Mouse (Mus musculus) stomach, embryonic 14.5 days (tissue): ENCODE results near the gene Rps3. TPM values are rescaled to one million over a fixed set of nuclear protein-coding genes. Genes with fewer than 3 reads are reported as not detected.

Experiments
- ATAC-seq: fragments of 200-750 bp; cut with Nextera tagmentation; 2 replicates; pipeline ENCODE4 v1.8.0; 2017; ENCODE audit warnings: low read depth, moderate TSS enrichment; ENCODE audit not compliant: insufficient number of reproducible peaks, insufficient read depth, low FRiP score
- H3K27ac ChIP-seq: fragments of 300-500 bp; sonication (generic); 2 replicates; pipeline ENCODE4 v1.5.1; 2014; ENCODE audit warnings: mild to moderate bottlenecking, low read length, moderate library complexity, mixed read lengths
- H3K27me3 ChIP-seq: fragments of 300-500 bp; sonication (generic); 2 replicates; pipeline ENCODE4 v1.6.1; 2014; ENCODE audit warnings: low read length, control low read depth, mixed read lengths; ENCODE audit not compliant: control insufficient read depth, insufficient read depth
- H3K36me3 ChIP-seq: fragments of 300-500 bp; sonication (generic); 2 replicates; pipeline ENCODE4 v1.6.1; 2014; ENCODE audit warnings: mild to moderate bottlenecking, control low read depth, low read length, moderate library complexity, mixed read lengths; ENCODE audit not compliant: control insufficient read depth, insufficient read depth
- H3K4me1 ChIP-seq: fragments of 300-500 bp; sonication (generic); 2 replicates; pipeline ENCODE4 v1.6.1; 2014; ENCODE audit warnings: low read length, control low read depth, mixed read lengths; ENCODE audit not compliant: control insufficient read depth, insufficient read depth
- H3K4me2 ChIP-seq: fragments of 300-500 bp; sonication (generic); replicated peaks from 2 replicates; pipeline ENCODE4 v1.6.1; 2014; ENCODE audit warnings: low read depth, low read length, control low read depth
- H3K4me3 ChIP-seq: fragments of 300-500 bp; sonication (generic); 2 replicates; pipeline ENCODE4 v1.5.1; 2014; ENCODE audit warnings: low read depth, low read length, control low read depth
- H3K9ac ChIP-seq: fragments of 300-500 bp; sonication (generic); replicated peaks from 2 replicates; pipeline ENCODE4 v1.6.1; 2014; ENCODE audit warnings: low read depth, mild to moderate bottlenecking, control low read depth, low read length, moderate library complexity, mixed read lengths
- H3K9me3 ChIP-seq: fragments of 300-500 bp; sonication (generic); 2 replicates; pipeline ENCODE4 v1.6.1; 2016; ENCODE audit warnings: low read depth, low read length, control low read depth; ENCODE audit not compliant: control insufficient read depth
- WGBS: fragments of 180-500 bp; shearing (Covaris S2); extraction: QIAGEN DNeasy Blood & Tissue Kit; methylation state at CpG from one replicate; pipeline ENCODE4 v1.1.7; 2014; 5-methylcytosine and 5-hydroxymethylcytosine counted together
- polyA plus RNA-seq: library from polyadenylated mRNA; unstranded; fragments of >200 nt; fragmentation: Nextera tagmentation; extraction: Ambion mirVana; gene quantifications from 2 replicates; pipeline ENCODE4 v1.2.1, GENCODE M21; 2014

The Rps3 gene
- polyA plus RNA-seq, 1 experiment from 2014 or later = 915 TPM

DNA sequence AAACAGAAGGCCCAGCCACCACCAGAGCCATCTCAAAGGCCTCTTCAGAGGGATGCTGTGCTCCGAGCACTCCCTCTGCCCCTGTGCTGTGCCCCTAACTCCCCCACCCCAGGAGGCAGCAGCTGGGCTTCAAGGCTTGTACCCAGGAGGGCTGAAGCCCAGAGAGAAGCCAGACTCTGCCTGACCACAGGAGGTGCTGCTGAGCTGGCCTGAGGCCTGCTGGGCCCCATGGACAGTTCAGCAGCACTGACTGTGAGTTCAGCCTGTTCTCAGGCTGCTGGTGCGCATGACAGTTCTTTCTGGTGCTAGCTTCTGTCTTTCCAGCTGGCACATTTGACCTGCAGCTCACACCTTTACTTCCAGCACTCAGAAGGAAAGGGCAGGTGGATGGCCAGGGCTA lies 37.7 kb downstream of the Rps3 start:
- Histone ChIP-seq H3K9me3 (no peaks in the 10 kb centered on the region), H3K9ac (0 out of 2 replicates have a peak overlapping the region, but pooled peaks have one; percentile 25), H3K4me1 (peaks cover 18% of the 10 kb centered on the region), H3K36me3 (no peaks in the 10 kb centered on the region), H3K27me3 (no peaks in the 10 kb centered on the region), H3K4me3 (no peak overlapping the region), H3K4me2 (no peak overlapping the region), H3K27ac (no peak overlapping the region)
- 77% methylated on average over 2 of the region's 2 CpGs for WGBS
- no peak for ATAC-seq

DNA sequence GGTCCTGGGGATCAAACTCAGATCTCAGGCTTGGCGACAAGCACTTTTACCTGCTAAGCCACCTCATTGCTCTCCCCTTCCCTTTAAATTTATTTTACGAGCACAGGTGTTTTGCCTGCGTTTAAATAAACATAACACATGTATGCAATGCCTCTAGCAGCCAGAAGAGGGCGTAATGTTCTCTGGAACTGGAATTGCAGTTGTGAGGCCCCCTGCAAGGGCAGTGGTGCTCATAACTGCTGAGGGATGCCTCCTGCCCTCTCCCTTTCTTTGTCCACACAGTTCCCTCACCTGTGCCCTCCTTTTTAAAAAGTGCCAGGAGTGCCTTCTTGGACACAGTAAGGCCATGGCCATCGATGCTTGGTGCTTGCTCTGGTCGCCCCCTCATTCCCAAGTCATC lies 39.5 kb downstream of the Rps3 start:
- ATAC-seq = no peak
- Histone ChIP-seq H3K27ac (no peak overlapping the region), H3K4me1 (peaks cover 22% of the 10 kb centered on the region), H3K9me3 (no peaks in the 10 kb centered on the region), H3K4me3 (no peak overlapping the region), H3K4me2 (no peak overlapping the region), H3K36me3 (no peaks in the 10 kb centered on the region), H3K9ac (no peak overlapping the region), H3K27me3 (no peaks in the 10 kb centered on the region)
- 65% methylated on average over 6 of the region's 6 CpGs for WGBS

- H3K4me3 ChIP-seq = no peak overlapping the region
- ATAC-seq = no peak
- H3K9me3 ChIP-seq = no peaks in the 10 kb centered on the region
- H3K9ac ChIP-seq = no peak overlapping the region
- H3K4me2 ChIP-seq = no peak overlapping the region
- H3K27me3 ChIP-seq = no peaks in the 10 kb centered on the region
- 63% methylated on average over 5 of the region's 5 CpGs for WGBS
- H3K36me3 ChIP-seq = no peaks in the 10 kb centered on the region
- H3K4me1 ChIP-seq = peaks cover 22% of the 10 kb centered on the region
- H3K27ac ChIP-seq = no peak overlapping the region
Measured at GRCm38 (mm10) chr7:99443164-99443563, 40.4 kb downstream of the Rps3 start.

GRCm38 (mm10) chr7:99441534-99442072 lies 41.9 kb downstream of the Rps3 start:
- peak overlapping the region; percentile 72; the same call in 1 of the 2 replicates for H3K27ac ChIP-seq
- 18% methylated on average over 6 of the region's 6 CpGs for WGBS
- 0 out of 2 replicates have a peak overlapping the region, but pooled peaks have one; percentile 7 for H3K4me2 ChIP-seq
- H3K9ac ChIP-seq = no peak overlapping the region
- peak; percentile 87 for ATAC-seq
- no peaks in the 10 kb centered on the region for H3K27me3 ChIP-seq
- H3K36me3 ChIP-seq = no peaks in the 10 kb centered on the region
- peaks cover 22% of the 10 kb centered on the region for H3K4me1 ChIP-seq
- no peaks in the 10 kb centered on the region for H3K9me3 ChIP-seq
- no peak overlapping the region for H3K4me3 ChIP-seq

- Histone ChIP-seq H3K9me3 (no peaks in the 10 kb centered on the region), H3K4me1 (peaks cover 18% of the 10 kb centered on the region)
Measured at GRCm38 (mm10) chr7:99438881-99439280, 44.7 kb downstream of the Rps3 start.

GRCm38 (mm10) chr7:99436530-99436929 lies 47.0 kb downstream of the Rps3 start:
- WGBS = 20% methylated on average over 4 of the region's 4 CpGs
- no peak for ATAC-seq

More at GRCm38 (mm10) chr7:99438881-99439280, 44.7 kb downstream of the Rps3 start:
- no peaks in the 10 kb centered on the region for H3K36me3 ChIP-seq
- 73% methylated on average over 10 of the region's 10 CpGs for WGBS
- H3K27ac ChIP-seq = no peak overlapping the region
- no peak overlapping the region for H3K4me2 ChIP-seq
- no peak overlapping the region for H3K9ac ChIP-seq
- no peaks in the 10 kb centered on the region for H3K27me3 ChIP-seq
- H3K4me3 ChIP-seq = no peak overlapping the region
- ATAC-seq = no peak

GRCm38 (mm10) chr7:99434672-99435250 lies 48.8 kb downstream of the Rps3 start:
- H3K9me3 ChIP-seq = no peaks in the 10 kb centered on the region
- 0 out of 2 replicates have a peak overlapping the region, but pooled peaks have one; percentile 7 for H3K27ac ChIP-seq
- no peak overlapping the region for H3K4me3 ChIP-seq
- no peak overlapping the region for H3K4me2 ChIP-seq
- H3K9ac ChIP-seq = no peak overlapping the region
- ATAC-seq = no peak
- H3K36me3 ChIP-seq = no peaks in the 10 kb centered on the region
- no peaks in the 10 kb centered on the region for H3K27me3 ChIP-seq
- 0 out of 2 replicates have a peak, but pooled peaks cover 5% of the 10 kb centered on the region for H3K4me1 ChIP-seq
- 47% methylated on average over 12 of the region's 12 CpGs for WGBS

More at GRCm38 (mm10) chr7:99436530-99436929, 47.0 kb downstream of the Rps3 start:
- Histone ChIP-seq H3K4me3 (no peak overlapping the region), H3K27me3 (no peaks in the 10 kb centered on the region), H3K36me3 (no peaks in the 10 kb centered on the region), H3K9ac (no peak overlapping the region), H3K27ac (no peak overlapping the region), H3K4me1 (peaks cover 11% of the 10 kb centered on the region), H3K4me2 (no peak overlapping the region), H3K9me3 (no peaks in the 10 kb centered on the region)

DNA sequence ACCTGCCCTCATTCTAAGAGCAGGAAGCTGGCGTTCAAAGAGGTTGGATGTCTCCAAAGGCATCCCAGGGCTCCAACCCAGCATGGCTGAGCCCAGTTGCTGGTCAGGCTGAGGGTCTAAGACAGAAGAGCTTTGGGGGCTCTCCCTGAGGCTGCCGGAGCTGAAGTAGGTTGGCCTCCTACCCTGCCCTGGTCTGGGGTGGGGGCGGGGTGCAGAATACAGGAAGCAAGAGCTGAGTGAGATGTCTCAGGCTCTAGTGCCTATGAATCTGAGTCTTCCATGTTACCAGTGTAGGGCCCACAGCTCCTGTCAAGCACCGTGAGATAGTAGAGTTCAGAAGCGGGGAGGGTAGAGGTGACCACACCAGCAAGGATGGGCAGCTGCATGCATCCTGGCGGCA lies 50.7 kb downstream of the Rps3 start:
- no peak overlapping the region for H3K27ac ChIP-seq
- H3K27me3 ChIP-seq = no peaks in the 10 kb centered on the region
- H3K9ac ChIP-seq = no peak overlapping the region
- 0 out of 2 replicates have a peak, but pooled peaks cover 5% of the 10 kb centered on the region for H3K4me1 ChIP-seq
- H3K9me3 ChIP-seq = no peaks in the 10 kb centered on the region
- no peaks in the 10 kb centered on the region for H3K36me3 ChIP-seq
- 85% methylated on average over 6 of the region's 6 CpGs for WGBS
- no peak for ATAC-seq
- H3K4me2 ChIP-seq = no peak overlapping the region
- H3K4me3 ChIP-seq = no peak overlapping the region
